Mouse (Mus musculus) megakaryocyte-erythroid progenitor cell, adult 5 weeks (primary cell): ENCODE measurements around the gene Fate1. TPM values are rescaled to one million over a fixed set of nuclear protein-coding genes. Genes with fewer than 3 reads are reported as not detected.

Source experiments
- polyA plus RNA-seq: library from polyadenylated mRNA; stranded (reverse); fragments of >175 nt; gene quantifications from 2 replicates; pipeline ENCODE4 v1.2.3, GENCODE M21; 2012

Fate1 gene
- polyA plus RNA-seq = not detected in 2 replicates

GRCm38 (mm10) chrX:71972686-71973085, at the start of gene Fate1:
Gene Fate1, plus strand, starts transcription at chrX:71972986.

GRCm38 (mm10) chrX:71962073-71963051, 10.4 kb upstream of the Fate1 start, which contains the start of gene Prrg3:
Gene Prrg3, plus strand, starts transcription at chrX:71962624.

GRCm38 (mm10) chrX:71991549-71991948, 18.8 kb downstream of the Fate1 start, which contains the start of gene Cnga2:
Gene Cnga2, plus strand, starts transcription at chrX:71991849.

Other genes starting within 250 kb of the Fate1 start
- gene Vma21, start 157.1 kb upstream of the Fate1 start, polyA plus RNA-seq = 5.3 and 7.2 TPM in 2 replicates
- 0.08 TPM in 1 of 2 replicates, not detected in the other for gene Gm1141, start 52.0 kb upstream of the Fate1 start, polyA plus RNA-seq
- not detected in 2 replicates for gene Prrg3, start 10.4 kb upstream of the Fate1 start, polyA plus RNA-seq
- gene Cnga2, start 18.9 kb downstream of the Fate1 start, polyA plus RNA-seq = not detected in 2 replicates
- gene Magea4, start 249.0 kb downstream of the Fate1 start, polyA plus RNA-seq = not detected in 2 replicates